Comparison of ENCODE assay signal across 16 mouse cellular contexts in genomic region chr17:47762028-47762427, GRCm38 (mm10). TPM values are rescaled to one million over a fixed set of nuclear protein-coding genes. Genes with fewer than 3 reads are reported as not detected.
DNase-seq lines count a peak whose midpoint lies in the region; ATAC-seq and TF ChIP-seq lines count a peak whose summit lies in the region.
"Had no signal": no experiment of that assay in that cellular context is flagged by ENCODE, and none has a peak within 500 bp of the region (broad histone marks: within the 10 kb centered on the region; RNA-seq: fewer than 3 reads in every experiment).

No protein-coding gene starts in this region.

- H3K9ac ChIP-seq in kidney, postnatal 0 days (ENCODE audit: low read depth, low read length): no peak overlapping the region
- H3K9ac ChIP-seq in embryonic facial prominence, embryonic 14.5 days (ENCODE audit: low read depth, low read length): no peak overlapping the region
- H3K9ac ChIP-seq: forebrain, embryonic 12.5 days; midbrain, embryonic 15.5 days had no signal

- peaks cover 55% of the 10 kb centered on the region for H3K4me1 ChIP-seq in heart, embryonic 10.5 days
- H3K4me1 ChIP-seq in kidney, postnatal 0 days (replicated peaks; ENCODE audit: insufficient read depth, low read length): peaks cover 6% of the 10 kb centered on the region; the same call in 1 of the 2 replicates
- peaks cover 12% of the 10 kb centered on the region; the same call in 1 of the 2 replicates for H3K4me1 ChIP-seq in embryonic facial prominence, embryonic 14.5 days (ENCODE audit: control insufficient read depth, insufficient read depth, low read length)

- ATAC-seq in kidney, postnatal 0 days (replicated peaks; ENCODE audit: low FRiP score, low read depth): no peak
- no peak for ATAC-seq in embryonic facial prominence, embryonic 14.5 days (ENCODE audit: low read depth)
- ATAC-seq: midbrain, embryonic 15.5 days had no signal

- TF ChIP-seq POLR2A in myocyte (IDR thresholded peaks at IDR 0.05; ENCODE audit: insufficient read length, low read depth): no peak

- no peak for TF ChIP-seq CTCF in kidney, postnatal 0 days (IDR thresholded peaks at IDR 0.05; ENCODE audit: low read depth)

- H3K4me2 ChIP-seq in kidney, postnatal 0 days (ENCODE audit: low read length): no peak overlapping the region
- H3K4me2 ChIP-seq in embryonic facial prominence, embryonic 14.5 days (ENCODE audit: low read depth, low read length): no peak overlapping the region
- H3K4me2 ChIP-seq in myocyte (ENCODE audit: low read depth): peak overlapping the region; percentile 60
- H3K4me2 ChIP-seq: forebrain, embryonic 12.5 days; midbrain, embryonic 15.5 days had no signal

- H3K27me3 ChIP-seq in heart, embryonic 10.5 days (ENCODE audit: insufficient read depth, poor library complexity, severe bottlenecking): no peaks in the 10 kb centered on the region
- no peaks in the 10 kb centered on the region for H3K27me3 ChIP-seq in kidney, postnatal 0 days (ENCODE audit: insufficient read depth, low read length)
- no peaks in the 10 kb centered on the region for H3K27me3 ChIP-seq in embryonic facial prominence, embryonic 14.5 days (replicated peaks; ENCODE audit: control insufficient read depth, insufficient read depth, low read length)
- H3K27me3 ChIP-seq in myocyte (ENCODE audit: control insufficient read depth, insufficient read depth, insufficient read length): no peaks in the 10 kb centered on the region
- H3K27me3 ChIP-seq: midbrain, embryonic 15.5 days had no signal

- peak overlapping the region; percentile 74 for H3K27ac ChIP-seq in heart, embryonic 10.5 days
- H3K27ac ChIP-seq in kidney, postnatal 0 days: 0 out of 2 replicates have a peak overlapping the region, but pooled peaks have one; percentile 42
- 0 out of 2 replicates have a peak overlapping the region, but pooled peaks have one; percentile 68 for H3K27ac ChIP-seq in embryonic facial prominence, embryonic 14.5 days (replicated peaks; ENCODE audit: low read depth, low read length)
- H3K27ac ChIP-seq: forebrain, embryonic 12.5 days had no signal

- H3ac ChIP-seq in myocyte (ENCODE audit: control insufficient read depth, insufficient read length): no peak overlapping the region

- no peak overlapping the region for H3K4me3 ChIP-seq in heart, embryonic 10.5 days
- no peak overlapping the region for H3K4me3 ChIP-seq in kidney, postnatal 0 days (replicated peaks; ENCODE audit: low read depth, low read length)
- H3K4me3 ChIP-seq in embryonic facial prominence, embryonic 14.5 days (ENCODE audit: low read depth, low read length): no peak overlapping the region
- H3K4me3 ChIP-seq in myocyte: no peak overlapping the region
- H3K4me3 ChIP-seq: forebrain, embryonic 12.5 days; midbrain, embryonic 15.5 days had no signal

- no peaks in the 10 kb centered on the region for H3K79me2 ChIP-seq in myocyte (ENCODE audit: control insufficient read depth, insufficient read depth)

- no peaks in the 10 kb centered on the region for H3K9me3 ChIP-seq in heart, embryonic 10.5 days
- no peaks in the 10 kb centered on the region for H3K9me3 ChIP-seq in kidney, postnatal 0 days (replicated peaks; ENCODE audit: low read length)
- no peaks in the 10 kb centered on the region for H3K9me3 ChIP-seq in embryonic facial prominence, embryonic 14.5 days (ENCODE audit: control insufficient read depth, low read length)
- H3K9me3 ChIP-seq: forebrain, embryonic 12.5 days; midbrain, embryonic 15.5 days had no signal

- no peak for DNase-seq in heart, embryonic 10.5 days (ENCODE audit: low spot score)
- no peak for DNase-seq in heart, postnatal 25 days (ENCODE audit: low spot score)
- no peak for DNase-seq in kidney, postnatal 0 days (ENCODE audit: low spot score)
- no peak for DNase-seq in kidney, postnatal 10 days
- no peak for DNase-seq in embryonic facial prominence, embryonic 14.5 days (ENCODE audit: low spot score)
- DNase-seq in gastrocnemius, postnatal 36 days: no peak
- DNase-seq in spleen, adult 12 weeks (ENCODE audit: low spot score): no peak
- DNase-seq: lung, postnatal 36 days; thymus, postnatal 14 days had no signal

- H3K36me3 ChIP-seq in heart, embryonic 10.5 days: no peaks in the 10 kb centered on the region
- H3K36me3 ChIP-seq in kidney, postnatal 0 days (ENCODE audit: insufficient read depth, low read length): no peaks in the 10 kb centered on the region
- H3K36me3 ChIP-seq in embryonic facial prominence, embryonic 14.5 days (ENCODE audit: control insufficient read depth, insufficient read depth, low read length): no peaks in the 10 kb centered on the region
- H3K36me3 ChIP-seq in myocyte (ENCODE audit: control insufficient read depth, insufficient read depth): no peaks in the 10 kb centered on the region
- H3K36me3 ChIP-seq: forebrain, embryonic 12.5 days; midbrain, embryonic 15.5 days had no signal

- intact Hi-C loops in heart, postnatal 25 days (cut with DNase I): no loop called here
- intact Hi-C loops in gastrocnemius, postnatal 36 days (cut with DNase I): loop anchor here (2.0 kb wide), 1 partner anchor 13 kb away; no protein-coding TSS in a partner anchor

- 70% methylated on average over 7 of the region's 7 CpGs for WGBS in heart, embryonic 10.5 days
- 69% methylated on average over 7 of the region's 7 CpGs for WGBS in kidney, postnatal 0 days
- WGBS in embryonic facial prominence, embryonic 14.5 days: 74% methylated on average over 7 of the region's 7 CpGs

TF ChIP-seq in myocyte, 11 proteins besides CTCF, POLR2A, EP300 and RAD21:
- TF ChIP-seq POLR2AphosphoS2 (IDR thresholded peaks at IDR 0.05; ENCODE audit: insufficient read length, low read depth): no peak
- TF ChIP-seq TCF12 (IDR thresholded peaks at IDR 0.05; ENCODE audit: insufficient read depth, poor library complexity, severe bottlenecking): no peak
- no peak for TF ChIP-seq MAX (IDR thresholded peaks at IDR 0.05; ENCODE audit: low read depth)
- no peak for TF ChIP-seq MYOG (IDR thresholded peaks at IDR 0.05; ENCODE audit: control insufficient read depth in 1 of 3, insufficient read depth in 1 of 3, insufficient read length in 2 of 3, low read depth in 2 of 3)
- no peak for TF ChIP-seq CEBPB (IDR thresholded peaks at IDR 0.05; ENCODE audit: insufficient read depth, poor library complexity, severe bottlenecking)
- no peak for TF ChIP-seq MYOD1 (IDR thresholded peaks at IDR 0.05; ENCODE audit: control insufficient read depth in 1 of 3, insufficient read length in 2 of 3, low read depth in 2 of 3)
- no peak for TF ChIP-seq SRF (IDR thresholded peaks at IDR 0.05; ENCODE audit: control insufficient read depth, insufficient read length, low read depth)
- no peak for TF ChIP-seq USF1 (IDR thresholded peaks at IDR 0.05; ENCODE audit: low read depth)
- TF ChIP-seq E2F4 (IDR thresholded peaks at IDR 0.05; ENCODE audit: insufficient read depth): no peak
TF ChIP-seq in myocyte: peak in this region for 0.

RNA-seq across cellular contexts. Expression of gene Tfeb, which starts 25.2 kb away (rescaled TPM):
- 15.3 and 19.3 TPM in 2 replicates for polyA plus RNA-seq in heart, embryonic 10.5 days (2016; fragmentation: Nextera tagmentation; extraction: Ambion mirVana)
- total RNA-seq in heart, postnatal 25 days (2021): 10 to 100 TPM; 40.8 to 45.7 TPM
- polyA plus RNA-seq in kidney, postnatal 0 days (2015; fragmentation: Nextera tagmentation; extraction: Ambion mirVana): 23.0 and 23.1 TPM in 2 replicates
- 8.6 and 9.7 TPM in 2 replicates for polyA plus RNA-seq in embryonic facial prominence, embryonic 14.5 days (2014; fragmentation: Nextera tagmentation; extraction: Ambion mirVana)
- polyA plus RNA-seq in myocyte (2012; fragmentation: generic; extraction: Trizol): 16.5 TPM
- total RNA-seq in gastrocnemius, postnatal 36 days (2021): 10 to 100 TPM; 72.7 to 75.2 TPM

RNA-seq across cellular contexts. Expression of gene Pgc, which starts 35.4 kb away (rescaled TPM):
- 0.49 and 0.67 TPM in 2 replicates for polyA plus RNA-seq in heart, embryonic 10.5 days (2016; fragmentation: Nextera tagmentation; extraction: Ambion mirVana)
- total RNA-seq in heart, postnatal 25 days (2021): not detected
- polyA plus RNA-seq in kidney, postnatal 0 days (2015; fragmentation: Nextera tagmentation; extraction: Ambion mirVana): 0.08 and 0.09 TPM in 2 replicates
- polyA plus RNA-seq in embryonic facial prominence, embryonic 14.5 days (2014; fragmentation: Nextera tagmentation; extraction: Ambion mirVana): 0.21 TPM in 1 of 2 replicates, not detected in the other
- polyA plus RNA-seq in myocyte (2012; fragmentation: generic; extraction: Trizol): not detected
- not detected for total RNA-seq in gastrocnemius, postnatal 36 days (2021)
- total RNA-seq: adrenal gland, adult 2 months; common myeloid progenitor, adult 5-6 weeks; hematopoietic stem cell, adult 5-6 weeks; left cerebral cortex, postnatal 14 days had no signal
- polyA plus RNA-seq: forebrain, embryonic 12.5 days; midbrain, embryonic 15.5 days had no signal
